Mouse (Mus musculus) testis, adult 2 months (tissue): Measurements from ENCODE around the gene BC035044.

Experiments used
- CTCF ChIP-seq: fragments of 200-500 bp; IDR thresholded peaks from 2 replicates; pipeline ENCODE4 v1.5.1; 2012; ENCODE audit warnings: low read depth, mild to moderate bottlenecking, inconsistent platforms, low read length, moderate library complexity; ENCODE audit not compliant: control insufficient read depth, insufficient read depth, insufficient replicate concordance
- POLR2A ChIP-seq: fragments of 200-500 bp; IDR thresholded peaks from 2 replicates; pipeline ENCODE4 v1.6.1; 2012; ENCODE audit warnings: low read depth, mild to moderate bottlenecking, inconsistent platforms, low read length, moderate library complexity; ENCODE audit not compliant: control insufficient read depth

DNA sequence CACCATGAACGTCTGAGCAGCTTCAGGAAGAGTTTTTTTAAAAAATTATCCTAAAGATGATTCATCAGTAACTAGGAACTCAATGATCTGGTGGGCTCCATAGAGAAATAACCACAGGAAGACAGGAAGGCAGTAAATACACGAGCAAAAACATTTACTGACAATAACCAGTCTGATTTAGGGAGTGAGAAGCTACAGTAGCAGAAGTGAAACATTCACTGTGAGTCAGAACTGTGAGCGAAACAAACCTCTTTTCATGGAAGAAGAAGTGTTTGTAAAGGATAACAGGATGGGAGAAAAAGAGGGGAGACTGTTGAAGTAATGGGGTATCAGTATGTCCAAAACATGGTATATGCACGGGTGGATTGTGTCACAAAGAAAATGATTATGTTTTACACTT is 61.1 kb downstream of the BC035044 start:
- TF ChIP-seq POLR2A (no peak), CTCF (no peak)
